Mouse (Mus musculus): ENCODE data around the gene Cask.

DNA sequence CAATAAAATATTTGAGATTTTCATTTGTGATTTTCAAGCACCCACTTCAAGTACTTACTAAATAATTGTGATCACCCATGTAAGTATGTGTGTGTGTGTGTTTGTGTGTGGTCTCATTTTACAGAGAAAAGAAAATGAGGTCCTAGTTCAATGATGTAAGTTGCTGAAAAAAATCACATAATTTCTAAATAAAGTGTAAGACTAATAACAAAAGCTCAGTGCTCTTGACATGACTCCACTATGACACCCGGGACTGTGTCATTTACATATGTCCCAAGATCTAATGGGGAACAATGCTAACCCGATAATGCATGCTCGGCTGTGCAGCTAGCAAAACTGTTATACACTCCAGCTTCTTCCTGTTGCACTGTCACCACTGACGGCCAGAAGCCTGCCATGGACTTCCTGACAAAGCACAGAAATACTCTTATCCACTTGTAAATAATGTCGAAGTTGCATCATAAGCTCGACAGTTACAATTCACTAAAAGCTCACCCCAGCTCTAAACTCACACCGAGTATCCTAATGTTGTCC lies 130.8 kb downstream of the Cask start:
- TF ChIP-seq POLR2AphosphoS2 (IDR thresholded peaks at IDR 0.05; ENCODE audit: low read length) (no peak), POLR2A (IDR thresholded peaks at IDR 0.05; ENCODE audit: control insufficient read depth in 1 of 2, insufficient read depth in 1 of 2, low read depth in 1 of 2, low read length in 2 of 2, poor library complexity in 1 of 2) (no peak)
